Mouse (Mus musculus) NIH3T3 (cell line): Measurements from ENCODE around the gene Rps6kc1.
"Not testable (repeated sequence)": the region's sequence is repeated elsewhere in the genome, so short reads cannot be mapped to it uniquely, and the experiment has no call there.

Experiments
- DNase-seq: peaks from one replicate; pipeline ENCODE4 v3.0.0-alpha.2; 2012; ENCODE audit warnings: low read depth

Rps6kc1 gene

DNA sequence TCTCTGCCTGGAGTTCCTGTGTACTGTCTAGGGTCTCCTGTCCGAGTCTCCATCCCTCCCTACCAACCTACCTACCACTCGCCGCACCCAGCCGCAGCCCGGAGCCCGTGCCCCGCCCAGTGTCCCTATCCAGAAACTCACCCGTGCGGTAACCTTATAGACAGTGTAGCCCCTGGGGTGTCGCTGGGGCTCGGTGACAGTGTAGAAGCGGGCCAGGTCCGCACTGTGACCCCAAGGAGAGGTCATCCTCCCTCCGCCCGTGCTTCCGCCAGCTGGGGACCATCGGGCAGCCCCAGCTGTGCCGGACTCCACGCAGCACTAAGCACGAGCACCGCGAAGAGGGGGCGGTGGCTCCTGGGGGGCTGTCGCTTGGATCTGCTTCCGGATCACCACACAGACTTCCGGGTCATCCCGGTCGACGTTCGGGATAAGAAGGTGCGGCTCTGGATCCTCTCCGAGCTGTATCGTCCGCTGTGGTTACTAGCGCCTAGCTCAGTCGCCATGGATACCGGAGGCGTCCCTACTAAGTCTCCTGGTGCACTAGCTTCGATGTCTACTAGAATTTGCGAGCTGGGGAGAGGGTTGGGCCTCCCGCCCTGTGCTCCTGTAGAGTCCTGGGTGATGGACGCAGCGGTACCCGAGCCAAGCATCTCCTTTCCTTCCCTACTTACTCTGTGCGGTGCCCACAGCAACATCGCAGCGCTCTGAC, at the start of gene Rps6kc1:
Gene Rps6kc1, minus strand, starts transcription at position 356 of the 709 bp plus-strand sequence.
- DNase-seq, result peak; percentile 91

GRCm38 (mm10) chr1:190958821-190959220, 47.3 kb upstream of the Rps6kc1 start:
- no peak for DNase-seq

- no peak for DNase-seq
These were observed 41.4 kb upstream of the Rps6kc1 start for GRCm38 (mm10) chr1:190953009-190953408.

DNA sequence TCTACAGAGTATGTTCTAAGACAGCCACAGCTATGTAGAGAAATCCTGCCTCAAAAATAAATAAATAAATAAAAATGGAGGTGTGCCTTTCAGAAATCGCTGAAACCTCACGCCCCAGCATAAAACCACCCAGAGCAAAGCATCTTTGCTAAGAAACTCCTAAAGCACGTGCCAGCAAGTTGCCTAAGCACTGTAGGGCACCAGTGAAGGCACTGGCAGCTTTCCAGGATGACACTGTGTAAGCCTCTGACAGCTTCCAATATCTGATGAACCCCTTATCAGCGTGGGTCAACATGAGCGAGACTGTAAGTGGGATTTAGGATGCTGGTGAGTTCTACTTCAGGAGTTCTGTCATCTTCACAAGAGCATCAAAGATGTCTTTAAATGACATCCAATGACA, 39.4 kb upstream of the Rps6kc1 start:
- DNase-seq, result peak; percentile 15

GRCm38 (mm10) chr1:190948846-190949245, 37.3 kb upstream of the Rps6kc1 start:
- no peak for DNase-seq

- DNase-seq, result no peak
These were observed 36.9 kb upstream of the Rps6kc1 start for GRCm38 (mm10) chr1:190948439-190948838.

DNA sequence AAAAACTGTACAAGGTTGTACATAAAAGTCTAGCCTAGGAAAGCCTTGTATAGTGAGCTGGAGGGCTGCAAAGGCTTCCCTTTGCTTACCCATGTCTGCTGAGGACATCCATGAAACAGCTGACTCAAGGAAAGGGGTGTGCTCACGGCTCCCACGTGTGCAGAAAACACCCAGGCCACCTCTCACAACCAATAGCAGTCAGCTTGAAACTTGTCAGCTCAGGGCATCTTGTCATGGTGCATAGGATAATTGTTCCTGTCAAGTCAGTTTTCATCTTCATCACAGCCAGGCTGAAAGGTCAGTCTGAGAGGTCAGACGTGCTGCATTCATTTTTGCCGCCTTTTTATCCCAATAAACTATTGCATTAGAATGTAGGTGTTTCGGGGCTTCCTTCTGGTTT, 36.4 kb upstream of the Rps6kc1 start:
- DNase-seq, result no peak

DNA sequence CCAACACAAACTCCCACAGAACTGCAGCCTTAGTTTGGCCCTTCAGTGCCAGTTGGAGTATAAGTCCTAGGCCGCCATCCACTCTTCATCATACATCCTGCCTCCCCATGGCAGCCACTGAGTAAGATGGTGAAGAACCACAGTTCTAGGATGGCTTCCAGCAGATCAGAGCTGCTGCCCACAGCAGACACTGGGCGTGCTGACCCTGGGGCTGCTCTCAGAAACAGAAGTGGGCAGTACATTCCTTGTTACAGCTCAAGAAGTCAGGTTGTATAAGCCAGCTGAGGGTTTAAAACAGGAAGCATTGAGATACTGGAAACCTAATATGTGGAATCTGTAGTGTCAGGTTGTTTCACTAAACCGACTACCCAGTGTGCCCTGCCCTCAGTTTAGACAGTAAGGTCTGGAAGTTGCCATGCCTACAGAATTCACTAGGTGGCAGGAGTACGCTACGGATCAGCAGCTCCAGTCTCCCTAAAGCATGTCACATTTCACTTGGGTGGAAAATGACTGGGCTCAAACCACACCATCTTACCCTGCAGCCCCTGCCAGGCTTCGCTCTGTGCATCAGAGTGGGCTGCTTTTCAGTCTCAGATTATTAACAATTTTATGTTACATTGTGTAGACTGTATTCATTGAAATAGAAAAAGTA, 32.7 kb upstream of the Rps6kc1 start:
- peak; percentile 88 for DNase-seq

DNA sequence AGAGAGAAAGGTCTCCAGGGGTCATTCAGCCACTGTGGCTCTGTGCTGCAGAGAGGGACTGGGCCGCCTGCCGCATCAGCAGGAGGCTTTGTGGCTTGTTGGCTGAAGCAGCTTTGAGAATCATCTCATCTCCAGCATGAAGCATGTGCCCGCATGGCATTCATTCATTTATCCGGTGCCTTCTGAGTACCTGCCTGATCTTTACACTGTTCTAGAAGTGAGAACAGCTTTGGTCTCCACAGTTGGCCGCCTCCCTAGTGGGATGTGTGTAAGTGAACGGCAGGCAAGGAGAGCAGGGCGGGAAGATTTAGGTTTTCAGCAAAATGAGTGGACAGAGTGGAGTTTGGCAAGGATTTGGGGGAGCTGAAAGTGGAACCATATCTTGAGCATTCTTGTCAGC, 28.2 kb upstream of the Rps6kc1 start:
- no peak for DNase-seq

GRCm38 (mm10) chr1:190930181-190930580, 18.6 kb upstream of the Rps6kc1 start:
- no peak for DNase-seq

- no peak for DNase-seq
These were observed 17.6 kb upstream of the Rps6kc1 start for GRCm38 (mm10) chr1:190929010-190929695.

GRCm38 (mm10) chr1:190928370-190929009, 16.9 kb upstream of the Rps6kc1 start:
- peak; percentile 100 for DNase-seq

- peak; percentile 64 for DNase-seq
These were observed 16.3 kb upstream of the Rps6kc1 start for GRCm38 (mm10) chr1:190927751-190928369.

DNA sequence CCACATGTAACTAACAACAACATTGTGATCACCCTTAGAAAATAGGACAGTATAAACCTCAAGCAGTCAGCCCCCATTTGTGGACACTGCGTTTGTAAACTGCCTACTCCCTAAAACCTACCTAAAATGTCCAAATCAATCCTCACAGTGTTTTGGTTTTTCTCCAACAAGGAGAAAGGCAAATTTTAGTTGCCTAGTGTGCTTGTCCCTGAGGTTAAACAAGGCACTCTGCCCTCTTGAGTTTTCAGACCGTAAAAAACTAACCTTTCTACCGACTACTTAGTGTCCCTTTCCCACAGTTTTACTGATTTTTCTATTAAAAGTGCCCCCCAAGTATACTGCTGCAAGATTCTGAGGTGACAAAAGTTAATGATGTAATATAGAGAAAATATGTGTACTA, 15.7 kb upstream of the Rps6kc1 start:
- DNase-seq, result no peak

DNA sequence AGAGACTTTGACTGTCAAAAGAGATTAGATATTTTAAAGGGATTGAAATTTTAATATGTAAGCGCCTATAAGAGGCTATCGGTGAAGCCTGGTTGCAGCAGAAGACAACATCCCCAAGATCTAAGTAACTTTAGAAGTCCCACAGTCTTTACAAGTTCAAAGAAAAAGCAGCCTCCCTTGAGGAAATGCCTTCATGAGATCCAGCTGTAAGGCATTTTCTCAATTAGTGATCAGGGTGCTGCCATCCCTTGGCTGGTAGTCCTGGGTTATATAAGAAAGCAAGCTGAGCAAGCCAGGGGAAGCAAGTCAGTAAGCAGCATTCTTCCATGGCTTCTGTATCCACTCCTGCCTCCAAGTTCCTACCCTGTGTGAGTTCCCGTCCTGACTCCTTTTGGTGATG, 13.2 kb upstream of the Rps6kc1 start, which contains the start of gene Angel2:
Gene Angel2, plus strand, starts transcription at position 301 of the 400 bp plus-strand sequence.
- DNase-seq, result not testable (repeated sequence)

- no peak for DNase-seq
These were observed 8.3 kb upstream of the Rps6kc1 start for GRCm38 (mm10) chr1:190919725-190920469.

- DNase-seq, result no peak
These were observed 7.4 kb upstream of the Rps6kc1 start for GRCm38 (mm10) chr1:190918938-190919337.

DNA sequence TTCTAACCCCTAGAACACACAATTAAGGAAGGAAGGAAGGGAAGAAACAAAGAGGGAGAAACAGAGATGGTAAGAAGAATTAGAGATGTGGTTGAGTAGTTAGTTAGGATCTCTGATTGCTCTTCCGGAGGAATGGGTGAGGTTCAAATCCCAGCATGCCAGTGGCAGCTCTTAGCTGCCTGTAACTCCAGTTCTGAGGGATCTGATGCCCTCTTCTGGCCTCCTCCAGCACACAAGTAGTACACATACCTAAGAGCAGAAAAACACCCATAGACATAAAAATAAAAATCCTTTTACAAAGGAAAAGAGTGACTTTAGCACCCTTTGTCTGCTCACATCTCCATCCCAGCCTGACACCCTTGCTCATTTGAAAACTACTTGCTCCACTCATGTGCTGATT, 1.1 kb upstream of the Rps6kc1 start:
- DNase-seq, result peak; percentile 63

DNA sequence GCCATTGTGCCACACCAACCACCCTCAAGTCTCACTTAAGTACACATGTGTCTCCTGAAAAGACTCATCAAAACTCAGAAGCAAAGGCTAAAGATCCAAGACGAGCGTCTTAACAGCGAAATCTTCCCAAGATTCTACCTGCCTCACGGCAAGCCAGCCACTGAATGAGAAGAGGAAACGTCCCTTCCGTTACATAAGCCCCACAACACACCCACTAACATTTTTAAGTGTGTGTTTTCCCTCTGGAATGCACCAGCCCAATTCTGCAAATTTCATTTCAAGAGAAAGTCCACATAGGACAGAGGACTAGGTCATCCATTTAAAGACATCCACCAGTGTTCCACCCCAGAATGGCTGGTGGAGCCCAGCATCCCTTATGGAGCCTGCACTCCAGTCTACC, 734 bp downstream of the Rps6kc1 start:
- DNase-seq, result no peak

DNA sequence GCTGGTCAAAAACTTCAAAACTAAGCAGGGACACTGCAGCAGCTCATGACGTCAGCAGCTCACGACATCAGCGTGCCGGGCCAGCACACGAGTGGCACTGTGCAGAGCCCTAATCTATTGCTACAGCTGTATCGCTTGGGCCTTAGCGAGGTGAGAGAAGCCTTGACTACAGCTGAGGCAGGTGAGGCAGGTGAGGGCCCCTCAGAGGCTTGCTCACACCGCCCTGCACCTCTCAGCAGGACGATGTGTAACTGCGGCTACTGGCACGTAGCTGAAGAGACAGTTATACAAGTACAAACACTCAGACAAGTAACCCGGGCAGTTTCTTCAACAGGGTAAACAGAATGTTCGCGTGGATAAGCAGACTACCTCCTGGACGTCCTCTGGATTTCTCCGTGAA, 6.9 kb downstream of the Rps6kc1 start:
- DNase-seq, result no peak

DNA sequence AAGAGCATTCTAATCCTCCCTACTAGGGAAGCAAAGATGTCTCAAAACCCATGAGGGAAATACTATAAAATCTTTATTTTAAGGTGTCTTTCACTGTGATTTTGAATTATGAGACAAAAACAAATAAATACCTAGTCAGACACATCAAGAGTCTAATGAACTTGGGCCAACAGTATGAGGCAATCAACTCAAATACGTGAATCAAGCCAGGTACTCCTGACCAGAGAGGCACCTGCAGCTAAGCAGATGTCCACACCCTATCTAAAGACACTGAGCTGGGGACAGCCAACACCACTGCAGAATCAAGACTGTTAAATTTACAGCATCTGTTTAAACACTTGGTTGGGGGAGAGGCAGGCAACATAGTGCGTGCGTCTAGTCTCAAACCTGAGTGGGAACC, 7.4 kb downstream of the Rps6kc1 start:
- DNase-seq, result no peak
